Mouse (Mus musculus): ENCODE results near the gene Ddrgk1. TPM values are rescaled to one million over a fixed set of nuclear protein-coding genes. Genes with fewer than 3 reads are reported as not detected.
"Not testable (repeated sequence)": the region's sequence is repeated elsewhere in the genome, so short reads cannot be mapped to it uniquely, and the experiment has no call there.

Ddrgk1 gene
- polyA plus RNA-seq, 1 experiment from 2014 or later, result 41.3 TPM

DNA sequence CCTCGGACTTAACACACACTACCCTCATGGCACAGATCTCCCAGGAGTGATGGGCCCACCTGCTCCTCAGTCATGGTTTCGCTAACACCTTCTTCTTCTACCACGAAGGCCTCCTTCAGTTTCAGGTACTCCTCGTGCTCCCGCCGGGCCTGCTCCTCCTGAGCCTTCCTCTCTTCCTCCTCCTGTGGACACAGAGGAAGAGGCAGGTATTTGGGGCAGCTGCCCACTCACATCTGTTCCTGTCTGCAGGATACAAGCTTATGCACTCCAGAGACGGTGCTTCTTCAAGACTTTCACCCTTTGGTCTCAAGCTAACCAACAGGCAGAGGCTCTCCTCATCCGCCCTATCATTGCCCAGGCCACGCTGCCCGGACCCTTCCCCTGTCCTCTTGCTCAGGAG is 5.9 kb downstream of the Ddrgk1 start:
- ATAC-seq (replicated peaks; ENCODE audit: insufficient number of reproducible peaks, low FRiP score, low TSS enrichment), result no peak
- Histone ChIP-seq H3K27ac (ENCODE audit: low read depth, low read length) (no peak overlapping the region), H3K36me3 (ENCODE audit: control insufficient read depth, insufficient read depth, low read length) (peaks cover 31% of the 10 kb centered on the region), H3K4me2 (no peak overlapping the region), H3K9me3 (replicated peaks; ENCODE audit: control insufficient read depth, low read length) (no peaks in the 10 kb centered on the region), H3K4me1 (ENCODE audit: control insufficient read depth, insufficient read depth, low read length) (peaks cover 6% of the 10 kb centered on the region), H3K9ac (ENCODE audit: low read depth, low read length) (no peak overlapping the region), H3K27me3 (ENCODE audit: control insufficient read depth, insufficient read depth, low read length) (no peaks in the 10 kb centered on the region), H3K4me3 (ENCODE audit: low read depth, low read length) (no peak overlapping the region)
- WGBS (ENCODE audit: insufficient replicate concordance), result 94% methylated on average over 10 of the region's 10 CpGs

DNA sequence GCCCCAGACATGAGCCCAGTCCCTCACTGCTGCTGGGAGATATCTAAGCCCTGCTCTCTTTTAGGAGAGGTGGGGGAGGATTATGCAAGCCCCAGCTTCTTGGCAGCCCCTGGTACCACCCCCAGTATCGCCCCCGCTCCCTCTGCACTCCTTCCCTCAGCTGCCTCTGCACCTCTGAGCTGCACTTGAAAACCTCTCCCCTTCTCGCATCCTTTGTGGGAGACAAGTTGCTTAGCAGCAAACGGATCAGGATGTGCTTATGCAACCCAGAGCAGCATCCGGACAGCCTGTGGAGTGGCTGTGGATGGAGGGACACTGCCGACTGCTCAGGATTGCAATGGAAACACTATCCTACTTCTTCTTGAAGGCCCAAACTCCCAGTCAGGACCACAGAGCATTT is 6.9 kb downstream of the Ddrgk1 start:
- Histone ChIP-seq H3K4me2 (no peak overlapping the region), H3K4me1 (ENCODE audit: control insufficient read depth, insufficient read depth, low read length) (no peaks in the 10 kb centered on the region), H3K9me3 (replicated peaks; ENCODE audit: control insufficient read depth, low read length) (no peaks in the 10 kb centered on the region), H3K36me3 (ENCODE audit: control insufficient read depth, insufficient read depth, low read length) (peaks cover 31% of the 10 kb centered on the region), H3K27ac (ENCODE audit: low read depth, low read length) (no peak overlapping the region), H3K4me3 (ENCODE audit: low read depth, low read length) (no peak overlapping the region), H3K27me3 (ENCODE audit: control insufficient read depth, insufficient read depth, low read length) (no peaks in the 10 kb centered on the region), H3K9ac (ENCODE audit: low read depth, low read length) (no peak overlapping the region)
- no peak for ATAC-seq (replicated peaks; ENCODE audit: insufficient number of reproducible peaks, low FRiP score, low TSS enrichment)
- 83% methylated on average over 6 of the region's 6 CpGs for WGBS (ENCODE audit: insufficient replicate concordance)

GRCm38 (mm10) chr2:130656536-130656935 is 7.9 kb downstream of the Ddrgk1 start:
- Histone ChIP-seq H3K36me3 (ENCODE audit: control insufficient read depth, insufficient read depth, low read length) (peaks cover 28% of the 10 kb centered on the region), H3K4me2 (no peak overlapping the region), H3K27me3 (ENCODE audit: control insufficient read depth, insufficient read depth, low read length) (no peaks in the 10 kb centered on the region), H3K4me3 (ENCODE audit: low read depth, low read length) (no peak overlapping the region), H3K9me3 (replicated peaks; ENCODE audit: control insufficient read depth, low read length) (no peaks in the 10 kb centered on the region), H3K9ac (ENCODE audit: low read depth, low read length) (no peak overlapping the region), H3K4me1 (ENCODE audit: control insufficient read depth, insufficient read depth, low read length) (no peaks in the 10 kb centered on the region), H3K27ac (ENCODE audit: low read depth, low read length) (peak overlapping the region; percentile 76)
- no peak for ATAC-seq (replicated peaks; ENCODE audit: insufficient number of reproducible peaks, low FRiP score, low TSS enrichment)
- 86% methylated on average over 9 of the region's 9 CpGs for WGBS (ENCODE audit: insufficient replicate concordance)

GRCm38 (mm10) chr2:130655660-130656339 is 8.7 kb downstream of the Ddrgk1 start:
- ATAC-seq (replicated peaks; ENCODE audit: insufficient number of reproducible peaks, low FRiP score, low TSS enrichment), result peak; percentile 77
- Histone ChIP-seq H3K36me3 (ENCODE audit: control insufficient read depth, insufficient read depth, low read length) (peaks cover 22% of the 10 kb centered on the region), H3K27ac (ENCODE audit: low read depth, low read length) (peak overlapping the region; percentile 76), H3K4me1 (ENCODE audit: control insufficient read depth, insufficient read depth, low read length) (no peaks in the 10 kb centered on the region), H3K27me3 (ENCODE audit: control insufficient read depth, insufficient read depth, low read length) (no peaks in the 10 kb centered on the region), H3K4me3 (ENCODE audit: low read depth, low read length) (no peak overlapping the region), H3K4me2 (no peak overlapping the region), H3K9ac (ENCODE audit: low read depth, low read length) (no peak overlapping the region), H3K9me3 (replicated peaks; ENCODE audit: control insufficient read depth, low read length) (no peaks in the 10 kb centered on the region)
- WGBS (ENCODE audit: insufficient replicate concordance), result 77% methylated on average over 6 of the region's 6 CpGs

DNA sequence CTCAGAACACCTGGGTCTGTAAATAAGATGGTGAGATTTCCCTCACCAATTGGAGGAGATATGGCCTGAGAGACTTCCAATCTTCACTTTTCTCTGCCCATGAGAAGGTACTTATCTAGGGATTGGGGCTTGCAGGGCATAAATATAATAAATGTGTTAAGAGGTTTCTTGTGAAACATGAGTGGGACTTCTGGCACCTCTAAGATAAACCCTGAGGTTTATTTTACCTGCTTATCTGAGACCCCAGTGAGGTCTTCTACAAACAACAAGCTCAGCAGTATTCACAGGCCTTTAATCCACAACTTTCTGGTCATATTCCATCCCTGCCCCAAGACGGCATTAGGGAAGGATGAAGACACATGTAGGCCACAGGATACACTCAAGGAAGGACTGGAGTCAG is 10.7 kb downstream of the Ddrgk1 start:
- no peak overlapping the region for H3K9ac ChIP-seq (ENCODE audit: low read depth, low read length)
- H3K4me1 ChIP-seq (ENCODE audit: control insufficient read depth, insufficient read depth, low read length), result no peaks in the 10 kb centered on the region
- no peak overlapping the region for H3K27ac ChIP-seq (ENCODE audit: low read depth, low read length)
- peaks cover 20% of the 10 kb centered on the region for H3K36me3 ChIP-seq (ENCODE audit: control insufficient read depth, insufficient read depth, low read length)
- no peak overlapping the region for H3K4me3 ChIP-seq (ENCODE audit: low read depth, low read length)
- H3K9me3 ChIP-seq (replicated peaks; ENCODE audit: control insufficient read depth, low read length), result no peaks in the 10 kb centered on the region
- no peak for ATAC-seq (replicated peaks; ENCODE audit: insufficient number of reproducible peaks, low FRiP score, low TSS enrichment)
- no peaks in the 10 kb centered on the region for H3K27me3 ChIP-seq (ENCODE audit: control insufficient read depth, insufficient read depth, low read length)
- WGBS (ENCODE audit: insufficient replicate concordance), result 71% methylated on average over 1 of the region's 1 CpGs
- H3K4me2 ChIP-seq, result no peak overlapping the region

GRCm38 (mm10) chr2:130653303-130653702 is 11.2 kb downstream of the Ddrgk1 start:
- Histone ChIP-seq H3K4me2 (no peak overlapping the region), H3K27ac (ENCODE audit: low read depth, low read length) (no peak overlapping the region), H3K27me3 (ENCODE audit: control insufficient read depth, insufficient read depth, low read length) (no peaks in the 10 kb centered on the region), H3K36me3 (ENCODE audit: control insufficient read depth, insufficient read depth, low read length) (peaks cover 20% of the 10 kb centered on the region), H3K9me3 (replicated peaks; ENCODE audit: control insufficient read depth, low read length) (no peaks in the 10 kb centered on the region), H3K4me3 (ENCODE audit: low read depth, low read length) (no peak overlapping the region), H3K4me1 (ENCODE audit: control insufficient read depth, insufficient read depth, low read length) (no peaks in the 10 kb centered on the region), H3K9ac (ENCODE audit: low read depth, low read length) (no peak overlapping the region)
- ATAC-seq (replicated peaks; ENCODE audit: insufficient number of reproducible peaks, low FRiP score, low TSS enrichment), result no peak
- WGBS (ENCODE audit: insufficient replicate concordance), result 94% methylated on average over 2 of the region's 2 CpGs

DNA sequence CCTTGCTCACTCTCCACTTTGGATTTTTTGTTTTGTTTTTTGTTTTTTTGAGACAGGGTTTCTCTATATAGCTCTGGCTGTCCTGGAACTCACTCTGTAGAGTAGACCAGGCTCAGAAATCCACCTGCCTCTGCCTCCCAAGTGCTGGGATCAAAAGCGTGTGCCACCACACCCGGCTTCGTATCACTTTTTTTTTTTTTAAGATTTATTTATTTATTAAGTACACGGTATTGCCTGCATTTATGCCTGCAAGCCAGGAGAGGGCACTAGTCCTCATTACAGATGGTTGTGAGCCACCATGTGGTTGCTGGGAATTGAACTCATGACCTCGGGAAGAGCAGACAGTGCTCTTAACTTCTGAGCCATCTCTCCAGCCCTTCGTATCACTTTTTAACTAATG is 15.4 kb downstream of the Ddrgk1 start:
- not testable (repeated sequence) for H3K4me1 ChIP-seq (ENCODE audit: control insufficient read depth, insufficient read depth, low read length); H3K4me2 ChIP-seq; H3K9ac ChIP-seq (ENCODE audit: low read depth, low read length); H3K36me3 ChIP-seq (ENCODE audit: control insufficient read depth, insufficient read depth, low read length); H3K4me3 ChIP-seq (ENCODE audit: low read depth, low read length); H3K27me3 ChIP-seq (ENCODE audit: control insufficient read depth, insufficient read depth, low read length); H3K27ac ChIP-seq (ENCODE audit: low read depth, low read length); H3K9me3 ChIP-seq (replicated peaks; ENCODE audit: control insufficient read depth, low read length); ATAC-seq (replicated peaks; ENCODE audit: insufficient number of reproducible peaks, low FRiP score, low TSS enrichment)
- 77% methylated on average over 6 of the region's 6 CpGs for WGBS (ENCODE audit: insufficient replicate concordance)

GRCm38 (mm10) chr2:130645198-130645597 is 19.3 kb downstream of the Ddrgk1 start:
- Histone ChIP-seq H3K27me3 (ENCODE audit: control insufficient read depth, insufficient read depth, low read length) (peaks cover 11% of the 10 kb centered on the region), H3K4me3 (ENCODE audit: low read depth, low read length) (no peak overlapping the region), H3K27ac (ENCODE audit: low read depth, low read length) (no peak overlapping the region), H3K9me3 (replicated peaks; ENCODE audit: control insufficient read depth, low read length) (no peaks in the 10 kb centered on the region), H3K9ac (ENCODE audit: low read depth, low read length) (no peak overlapping the region), H3K4me2 (no peak overlapping the region), H3K36me3 (ENCODE audit: control insufficient read depth, insufficient read depth, low read length) (no peaks in the 10 kb centered on the region), H3K4me1 (ENCODE audit: control insufficient read depth, insufficient read depth, low read length) (no peaks in the 10 kb centered on the region; the same call in 1 of the 2 replicates)
- no peak for ATAC-seq (replicated peaks; ENCODE audit: insufficient number of reproducible peaks, low FRiP score, low TSS enrichment)
- 82% methylated on average over 4 of the region's 4 CpGs for WGBS (ENCODE audit: insufficient replicate concordance)

GRCm38 (mm10) chr2:130642684-130643369 is 21.6 kb downstream of the Ddrgk1 start, which contains the start of gene Lzts3:
Lzts3 (minus strand) TSS chr2:130642803.
- WGBS (ENCODE audit: insufficient replicate concordance), result 5% methylated on average over 23 of the region's 40 CpGs

More at GRCm38 (mm10) chr2:130642684-130643369, 21.6 kb downstream of the Ddrgk1 start, which contains the start of gene Lzts3:
- H3K4me3 ChIP-seq (ENCODE audit: low read depth, low read length), result peak within 1 kb of the TSS; percentile 49
- H3K36me3 ChIP-seq (ENCODE audit: control insufficient read depth, insufficient read depth, low read length), result no peaks in the 10 kb centered on the region
- no peaks in the 10 kb centered on the region; the same call in 1 of the 2 replicates for H3K4me1 ChIP-seq (ENCODE audit: control insufficient read depth, insufficient read depth, low read length)
- H3K9me3 ChIP-seq (replicated peaks; ENCODE audit: control insufficient read depth, low read length), result no peaks in the 10 kb centered on the region
- peak within 1 kb of the TSS; percentile 95 for H3K4me2 ChIP-seq
- peak; percentile 97 for ATAC-seq (replicated peaks; ENCODE audit: insufficient number of reproducible peaks, low FRiP score, low TSS enrichment)
- peak within 1 kb of the TSS; percentile 70 for H3K9ac ChIP-seq (ENCODE audit: low read depth, low read length)
- peaks cover 24% of the 10 kb centered on the region for H3K27me3 ChIP-seq (ENCODE audit: control insufficient read depth, insufficient read depth, low read length)
- no peak within 1 kb of the TSS for H3K27ac ChIP-seq (ENCODE audit: low read depth, low read length)

All from heart, embryonic 11.5 days (tissue).